Mouse (Mus musculus): ENCODE data around the gene Catsper4. TPM values are rescaled to one million over a fixed set of nuclear protein-coding genes. Genes with fewer than 3 reads are reported as not detected.
"Not testable (repeated sequence)": the region's sequence is repeated elsewhere in the genome, so short reads cannot be mapped to it uniquely, and the experiment has no call there.

The Catsper4 gene
- 0.26 and 0.37 TPM in 2 replicates for polyA plus RNA-seq (2014; fragmentation: Nextera tagmentation; extraction: Ambion mirVana)

GRCm38 (mm10) chr4:134227194-134227593 is at the start of gene Catsper4:
Gene Catsper4, minus strand, starts transcription at chr4:134227383.
- Histone ChIP-seq H3K4me1 (ENCODE audit: control insufficient read depth, insufficient read depth, low read length) (no peaks in the 10 kb centered on the region), H3K27ac (ENCODE audit: low read depth, low read length) (no peak within 1 kb of the TSS), H3K36me3 (ENCODE audit: control insufficient read depth, insufficient read depth, low read length) (no peaks in the 10 kb centered on the region), H3K9me3 (ENCODE audit: control insufficient read depth, low read length) (no peaks in the 10 kb centered on the region), H3K4me3 (ENCODE audit: low read length) (no peak within 1 kb of the TSS), H3K27me3 (ENCODE audit: control insufficient read depth, insufficient read depth, low read length) (no peaks in the 10 kb centered on the region), H3K9ac (ENCODE audit: low read depth, low read length) (no peak within 1 kb of the TSS), H3K4me2 (replicated peaks; ENCODE audit: low read depth, low read length) (no peak within 1 kb of the TSS)
- no peak for ATAC-seq (ENCODE audit: low FRiP score, low TSS enrichment)
- WGBS: 67% methylated on average over 8 of the region's 8 CpGs

DNA sequence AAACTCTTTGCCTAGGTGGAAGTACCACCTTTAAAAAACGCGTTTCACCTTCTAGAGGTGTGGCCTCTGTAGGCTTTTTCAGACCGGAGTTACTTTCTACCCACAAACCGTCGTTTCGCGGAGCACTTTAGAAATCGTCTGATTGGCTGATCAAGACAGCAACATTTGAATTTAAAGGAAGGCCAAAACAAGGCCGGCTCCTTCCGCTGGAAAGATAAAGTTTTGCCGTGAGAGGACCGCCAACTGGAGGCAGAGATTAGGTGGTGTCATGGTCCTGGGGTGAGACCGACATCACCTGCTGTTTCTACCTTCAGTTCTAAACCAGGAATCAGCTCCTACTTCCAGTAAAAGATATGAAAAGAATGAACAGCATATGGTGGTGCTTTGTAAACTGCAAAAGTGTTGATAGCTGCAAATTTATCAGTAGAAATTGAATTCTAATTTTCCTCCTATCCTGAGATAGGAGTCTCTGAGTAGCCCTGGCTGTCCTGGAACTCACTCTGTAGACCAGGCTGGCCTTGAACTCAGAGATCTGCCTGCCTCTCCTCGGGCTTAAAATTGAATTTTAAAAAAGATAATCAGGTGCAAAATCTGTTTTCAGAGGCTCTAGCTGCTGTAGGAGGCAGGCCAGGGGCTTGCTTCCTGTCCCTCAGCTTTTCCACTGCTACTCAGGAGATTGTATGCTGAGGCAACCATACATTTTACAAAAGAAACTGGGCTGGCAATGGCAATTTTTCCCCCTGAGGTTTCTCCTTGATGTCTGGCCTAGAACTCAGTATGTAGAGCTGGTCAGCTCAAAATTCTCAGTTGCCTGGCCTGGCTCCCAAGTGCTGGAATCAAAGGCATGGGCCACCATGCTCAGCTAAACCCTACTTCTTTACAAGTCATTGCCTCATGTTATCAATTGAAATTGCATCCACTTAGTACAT is 46.5 kb upstream of the Catsper4 start:
- Histone ChIP-seq H3K27ac (ENCODE audit: low read depth, low read length) (no peak overlapping the region; the same call in 1 of the 2 replicates), H3K4me2 (replicated peaks; ENCODE audit: low read depth, low read length) (peak overlapping the region; percentile 32), H3K4me3 (ENCODE audit: low read length) (peak overlapping the region; percentile 11; the same call in 1 of the 2 replicates), H3K9ac (ENCODE audit: low read depth, low read length) (no peak overlapping the region), H3K4me1 (ENCODE audit: control insufficient read depth, insufficient read depth, low read length) (peaks cover 5% of the 10 kb centered on the region; the same call in 1 of the 2 replicates), H3K27me3 (ENCODE audit: control insufficient read depth, insufficient read depth, low read length) (no peaks in the 10 kb centered on the region), H3K9me3 (ENCODE audit: control insufficient read depth, low read length) (no peaks in the 10 kb centered on the region), H3K36me3 (ENCODE audit: control insufficient read depth, insufficient read depth, low read length) (peaks cover 25% of the 10 kb centered on the region)
- ATAC-seq (ENCODE audit: low FRiP score, low TSS enrichment): no peak
- WGBS: 4% methylated on average over 14 of the region's 14 CpGs

DNA sequence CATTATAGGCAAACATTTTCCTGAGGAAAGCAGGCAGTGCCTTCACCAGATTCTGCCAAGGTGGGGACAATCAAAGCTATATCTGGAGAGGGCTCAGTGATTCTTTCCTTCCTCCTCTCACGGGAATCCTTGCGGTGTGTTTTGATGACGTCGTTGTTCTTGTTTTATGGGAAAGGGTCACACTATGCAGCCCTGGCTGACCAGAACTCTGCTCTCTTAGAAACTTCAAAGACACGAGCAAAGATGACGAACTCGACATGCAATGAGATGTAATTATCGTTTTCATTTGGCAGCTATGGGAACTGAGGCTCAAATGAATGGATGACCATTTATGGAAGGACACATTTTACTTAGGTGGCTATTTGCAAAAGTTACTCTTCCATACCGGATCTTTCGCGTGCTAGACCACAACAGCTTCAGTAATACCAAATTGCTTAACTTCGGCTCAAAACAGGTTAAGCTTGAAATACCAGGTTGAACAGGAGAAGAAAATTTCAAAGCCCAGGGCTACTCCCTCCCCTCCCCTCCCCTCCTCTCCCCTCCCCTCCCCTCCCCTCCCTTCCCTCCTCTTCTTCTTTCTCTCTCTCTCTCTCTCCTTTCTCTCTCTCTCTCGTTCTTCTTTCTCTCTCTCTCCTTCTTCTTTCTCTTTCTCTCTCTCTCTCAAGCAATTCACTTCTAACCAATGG is 45.7 kb upstream of the Catsper4 start:
- H3K4me1 ChIP-seq (ENCODE audit: control insufficient read depth, insufficient read depth, low read length): peaks cover 5% of the 10 kb centered on the region; the same call in 1 of the 2 replicates
- peak overlapping the region; percentile 11; the same call in 1 of the 2 replicates for H3K4me3 ChIP-seq (ENCODE audit: low read length)
- 17% methylated on average over 13 of the region's 13 CpGs for WGBS

GRCm38 (mm10) chr4:134271979-134272378 is 44.8 kb upstream of the Catsper4 start:
- H3K9ac ChIP-seq (ENCODE audit: low read depth, low read length): no peak overlapping the region
- no peak for ATAC-seq (ENCODE audit: low FRiP score, low TSS enrichment)
- no peak overlapping the region for H3K4me2 ChIP-seq (replicated peaks; ENCODE audit: low read depth, low read length)
- WGBS: 86% methylated on average over 7 of the region's 7 CpGs
- peaks cover 11% of the 10 kb centered on the region for H3K36me3 ChIP-seq (ENCODE audit: control insufficient read depth, insufficient read depth, low read length)
- no peaks in the 10 kb centered on the region for H3K27me3 ChIP-seq (ENCODE audit: control insufficient read depth, insufficient read depth, low read length)
- no peak overlapping the region for H3K4me3 ChIP-seq (ENCODE audit: low read length)
- peaks cover 5% of the 10 kb centered on the region; the same call in 1 of the 2 replicates for H3K4me1 ChIP-seq (ENCODE audit: control insufficient read depth, insufficient read depth, low read length)
- no peak overlapping the region for H3K27ac ChIP-seq (ENCODE audit: low read depth, low read length)
- H3K9me3 ChIP-seq (ENCODE audit: control insufficient read depth, low read length): no peaks in the 10 kb centered on the region

More for the DNA sequence above, 45.7 kb upstream of the Catsper4 start:
- no peak overlapping the region for H3K27ac ChIP-seq (ENCODE audit: low read depth, low read length)
- no peak overlapping the region for H3K9ac ChIP-seq (ENCODE audit: low read depth, low read length)
- no peak for ATAC-seq (ENCODE audit: low FRiP score, low TSS enrichment)
- H3K36me3 ChIP-seq (ENCODE audit: control insufficient read depth, insufficient read depth, low read length): peaks cover 18% of the 10 kb centered on the region
- H3K9me3 ChIP-seq (ENCODE audit: control insufficient read depth, low read length): no peaks in the 10 kb centered on the region
- no peaks in the 10 kb centered on the region for H3K27me3 ChIP-seq (ENCODE audit: control insufficient read depth, insufficient read depth, low read length)
- peak overlapping the region; percentile 32 for H3K4me2 ChIP-seq (replicated peaks; ENCODE audit: low read depth, low read length)

DNA sequence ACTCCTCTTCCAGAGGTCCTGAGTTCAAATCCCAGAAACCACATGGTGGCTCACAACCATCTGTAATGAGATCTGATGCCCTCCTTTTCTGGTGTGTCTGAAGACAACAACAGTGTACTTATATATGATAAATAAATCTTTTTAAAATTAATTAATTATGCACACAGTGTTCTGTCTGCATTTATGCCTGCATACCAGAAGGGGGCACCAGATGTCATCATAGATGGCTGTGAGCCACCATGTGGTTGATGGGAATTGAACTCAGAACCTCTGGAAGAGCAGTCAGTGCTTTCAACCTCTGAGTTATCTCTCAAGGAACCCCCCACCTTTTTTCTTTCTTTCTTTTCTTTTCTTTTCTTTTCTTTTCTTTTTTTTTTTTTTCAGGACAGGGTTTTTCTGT is 42.4 kb upstream of the Catsper4 start:
- H3K36me3 ChIP-seq (ENCODE audit: control insufficient read depth, insufficient read depth, low read length); H3K4me1 ChIP-seq (ENCODE audit: control insufficient read depth, insufficient read depth, low read length); H3K27ac ChIP-seq (ENCODE audit: low read depth, low read length); H3K4me2 ChIP-seq (replicated peaks; ENCODE audit: low read depth, low read length); H3K27me3 ChIP-seq (ENCODE audit: control insufficient read depth, insufficient read depth, low read length); ATAC-seq (ENCODE audit: low FRiP score, low TSS enrichment); H3K9me3 ChIP-seq (ENCODE audit: control insufficient read depth, low read length); H3K9ac ChIP-seq (ENCODE audit: low read depth, low read length); H3K4me3 ChIP-seq (ENCODE audit: low read length): not testable (repeated sequence)

- peaks cover 5% of the 10 kb centered on the region; the same call in 1 of the 2 replicates for H3K4me1 ChIP-seq (ENCODE audit: control insufficient read depth, insufficient read depth, low read length)
- H3K9ac ChIP-seq (ENCODE audit: low read depth, low read length): no peak overlapping the region
- no peak for ATAC-seq (ENCODE audit: low FRiP score, low TSS enrichment)
- H3K27me3 ChIP-seq (ENCODE audit: control insufficient read depth, insufficient read depth, low read length): no peaks in the 10 kb centered on the region
- H3K27ac ChIP-seq (ENCODE audit: low read depth, low read length): no peak overlapping the region
- no peaks in the 10 kb centered on the region for H3K9me3 ChIP-seq (ENCODE audit: control insufficient read depth, low read length)
- H3K4me3 ChIP-seq (ENCODE audit: low read length): no peak overlapping the region
- H3K36me3 ChIP-seq (ENCODE audit: control insufficient read depth, insufficient read depth, low read length): no peaks in the 10 kb centered on the region
- H3K4me2 ChIP-seq (replicated peaks; ENCODE audit: low read depth, low read length): no peak overlapping the region
- 84% methylated on average over 19 of the region's 19 CpGs for WGBS
Observed at GRCm38 (mm10) chr4:134268102-134268655, 41.0 kb upstream of the Catsper4 start.

DNA sequence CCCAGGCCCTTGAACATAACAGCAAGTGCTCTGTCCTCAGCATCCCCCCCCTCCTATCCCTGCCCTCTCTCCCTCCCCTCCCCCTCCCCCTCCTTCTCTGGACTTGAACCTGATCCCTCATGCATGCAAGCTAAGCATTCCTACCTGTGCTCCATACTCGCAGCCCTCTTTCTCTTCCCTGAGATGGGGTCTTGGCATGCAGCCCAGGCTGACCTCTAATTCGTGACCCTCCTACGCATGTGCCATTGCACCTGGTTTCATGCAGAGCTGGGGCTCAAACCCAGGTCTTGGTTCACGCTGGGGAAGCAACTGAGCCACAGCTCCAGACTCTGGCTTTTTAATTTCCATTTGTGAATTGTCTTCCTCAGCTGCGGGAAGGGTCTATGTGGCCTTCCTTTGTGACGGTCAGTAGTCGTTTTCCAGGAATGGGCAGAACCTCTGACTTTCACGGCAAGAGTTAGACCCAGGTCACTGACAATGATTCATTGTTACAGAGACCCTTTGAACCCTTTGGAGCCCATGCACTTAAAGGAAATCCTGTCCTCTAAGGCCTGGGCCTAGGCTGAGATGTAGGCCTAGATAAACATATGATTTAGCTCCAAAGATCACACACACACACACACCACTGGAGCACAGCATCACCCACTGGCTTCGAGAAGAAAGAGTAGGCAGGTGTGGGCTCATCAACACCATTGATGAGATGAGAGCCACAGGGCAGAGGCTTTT is 38.8 kb upstream of the Catsper4 start:
- no peak for ATAC-seq (ENCODE audit: low FRiP score, low TSS enrichment)
- WGBS: 32% methylated on average over 9 of the region's 9 CpGs

GRCm38 (mm10) chr4:134263191-134263590 is 36.0 kb upstream of the Catsper4 start:
- Histone ChIP-seq H3K4me3 (ENCODE audit: low read length) (no peak overlapping the region), H3K27ac (ENCODE audit: low read depth, low read length) (no peak overlapping the region), H3K4me1 (ENCODE audit: control insufficient read depth, insufficient read depth, low read length) (0 out of 2 replicates have a peak, but pooled peaks cover 3% of the 10 kb centered on the region), H3K36me3 (ENCODE audit: control insufficient read depth, insufficient read depth, low read length) (no peaks in the 10 kb centered on the region), H3K9ac (ENCODE audit: low read depth, low read length) (no peak overlapping the region), H3K4me2 (replicated peaks; ENCODE audit: low read depth, low read length) (no peak overlapping the region), H3K27me3 (ENCODE audit: control insufficient read depth, insufficient read depth, low read length) (no peaks in the 10 kb centered on the region), H3K9me3 (ENCODE audit: control insufficient read depth, low read length) (no peaks in the 10 kb centered on the region)
- no peak for ATAC-seq (ENCODE audit: low FRiP score, low TSS enrichment)
- WGBS: 37% methylated on average over 6 of the region's 6 CpGs

More for the DNA sequence above, 38.8 kb upstream of the Catsper4 start:
- H3K4me1 ChIP-seq (ENCODE audit: control insufficient read depth, insufficient read depth, low read length): no peaks in the 10 kb centered on the region
- H3K27ac ChIP-seq (ENCODE audit: low read depth, low read length): no peak overlapping the region
- H3K4me3 ChIP-seq (ENCODE audit: low read length): no peak overlapping the region
- H3K9ac ChIP-seq (ENCODE audit: low read depth, low read length): no peak overlapping the region
- no peaks in the 10 kb centered on the region for H3K36me3 ChIP-seq (ENCODE audit: control insufficient read depth, insufficient read depth, low read length)
- no peaks in the 10 kb centered on the region for H3K9me3 ChIP-seq (ENCODE audit: control insufficient read depth, low read length)
- H3K27me3 ChIP-seq (ENCODE audit: control insufficient read depth, insufficient read depth, low read length): no peaks in the 10 kb centered on the region
- no peak overlapping the region for H3K4me2 ChIP-seq (replicated peaks; ENCODE audit: low read depth, low read length)

Data from kidney, embryonic 14.5 days (tissue).